Mouse (Mus musculus): Measurements from ENCODE around the gene Trim41.

DNA sequence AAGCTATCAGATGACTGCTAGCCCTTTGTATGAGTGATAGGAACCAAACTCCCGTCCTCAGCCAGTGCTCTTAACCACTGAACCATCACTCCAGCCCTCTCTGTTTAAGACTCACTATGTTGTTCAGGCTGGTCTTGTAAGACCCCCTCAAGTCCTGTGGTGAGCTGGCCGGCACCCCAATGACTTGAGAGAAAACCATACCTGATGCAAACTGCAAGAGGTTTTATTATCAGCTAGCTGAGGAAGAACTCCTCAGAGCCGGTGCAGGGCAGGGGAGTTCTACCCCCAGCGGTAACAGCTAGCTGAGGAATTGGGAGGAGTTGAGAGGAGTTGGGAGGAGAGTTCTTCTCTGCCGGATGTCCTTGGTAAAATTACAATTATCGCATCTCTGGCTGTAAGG is 10.8 kb upstream of the Trim41 start:
- TF ChIP-seq ZC3H11A (IDR thresholded peaks at IDR 0.05; ENCODE audit: borderline replicate concordance, low read depth, low read length) (no peak), MAFK (IDR thresholded peaks at IDR 0.05; ENCODE audit: insufficient read depth, low read depth, low read length) (no peak), ZNF384 (IDR thresholded peaks at IDR 0.05; ENCODE audit: low read depth, low read length) (no peak)

Data from ES-E14 (cell line).